Mouse (Mus musculus) naive thymus-derived CD4-positive, alpha-beta T cell, adult 5 months (primary cell): Measurements from ENCODE around the gene Eif4enif1. TPM values are rescaled to one million over a fixed set of nuclear protein-coding genes. Genes with fewer than 3 reads are reported as not detected.

Experiments
- polyA plus RNA-seq: library from polyadenylated mRNA; unstranded; fragments of 100-300 nt; shearing (Covaris generic); gene quantifications from one replicate; pipeline ENCODE4 v1.2.1, GENCODE M21; 2017

Gene Eif4enif1
- 30.4 TPM for polyA plus RNA-seq

GRCm38 (mm10) chr11:3202231-3202701 is at the start of gene Eif4enif1:
Eif4enif1 (plus strand) TSS chr11:3202392.

DNA sequence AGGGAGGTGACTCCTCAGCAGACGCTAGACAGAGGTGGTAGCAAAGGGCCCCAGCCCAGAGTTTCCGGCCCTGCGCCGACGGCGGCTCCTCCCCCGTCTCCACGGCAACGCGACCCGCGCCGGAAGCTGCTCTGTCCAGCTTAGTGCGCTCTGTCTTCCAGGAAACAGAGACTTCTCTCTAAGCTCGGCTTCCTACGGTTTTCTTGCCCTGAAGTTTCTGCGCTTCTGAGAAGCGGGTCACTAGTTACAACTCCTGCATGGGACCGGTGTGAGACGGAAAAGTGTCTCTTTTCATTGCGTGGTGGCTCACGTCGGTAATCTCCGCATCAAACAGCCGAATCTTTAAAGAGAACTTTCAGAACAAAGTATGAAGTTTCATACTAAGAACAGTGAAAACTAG is 8.8 kb upstream of the Eif4enif1 start, which contains the start of gene Sfi1:
Gene Sfi1, minus strand, starts transcription at position 101 of the 400 bp plus-strand sequence.

GRCm38 (mm10) chr11:3266079-3266685 is 64.0 kb downstream of the Eif4enif1 start, which contains the start of gene Drg1:
Drg1 (minus strand) TSS chr11:3266415.

DNA sequence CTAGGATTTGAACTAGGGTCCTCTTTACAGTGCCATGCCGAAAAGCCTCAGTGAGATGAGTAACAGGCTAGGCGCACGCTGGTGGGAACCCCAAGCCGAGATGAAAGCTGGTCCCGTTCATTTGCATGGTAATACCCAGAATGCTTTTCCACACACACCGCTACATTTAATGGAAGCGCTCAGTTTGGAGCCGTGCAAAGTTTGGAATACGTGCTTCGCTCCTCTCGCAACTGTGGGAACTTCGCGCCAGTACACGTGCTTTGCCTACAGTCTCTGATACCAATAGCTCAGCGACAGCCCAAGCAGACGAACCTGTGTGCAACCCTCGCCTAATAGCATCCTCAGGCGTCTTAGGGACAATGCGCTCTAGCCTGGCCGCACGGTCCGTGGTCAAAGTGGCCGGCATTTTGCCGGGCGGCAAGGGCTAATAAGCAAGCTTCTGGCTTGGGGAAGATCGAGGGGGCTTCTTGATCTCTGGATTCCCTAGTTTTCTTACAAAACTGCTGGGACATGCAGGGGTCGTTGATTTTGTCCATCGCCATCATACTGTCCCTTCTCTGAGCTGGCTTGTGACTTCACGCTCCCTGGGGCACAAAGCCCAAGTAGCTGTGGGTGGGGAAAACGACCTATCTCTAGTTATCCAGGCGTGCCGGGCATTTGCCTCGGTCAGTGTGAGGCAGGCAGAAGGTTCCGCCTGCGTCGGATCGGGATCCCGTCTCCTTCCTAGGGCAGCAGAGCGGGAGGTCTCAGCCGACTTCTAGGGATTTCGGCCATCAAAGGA is 86.5 kb downstream of the Eif4enif1 start, which contains the start of gene Patz1:
Gene Patz1, plus strand, starts transcription at position 354 of the 781 bp plus-strand sequence.

Other genes with a start within 250 kb of the Eif4enif1 start
- 42.5 TPM for gene Sfi1, start 8.9 kb upstream of the Eif4enif1 start, polyA plus RNA-seq
- 115 TPM for gene Drg1, start 64.0 kb downstream of the Eif4enif1 start, polyA plus RNA-seq
- gene Patz1, start 86.5 kb downstream of the Eif4enif1 start, polyA plus RNA-seq: 66.5 TPM
- gene Pik3ip1, start 128.0 kb downstream of the Eif4enif1 start, polyA plus RNA-seq: 438 TPM
- 73.9 TPM for gene Limk2, start 206.8 kb downstream of the Eif4enif1 start, polyA plus RNA-seq
- gene Rnf185, start 250.0 kb downstream of the Eif4enif1 start, polyA plus RNA-seq: 33.7 TPM